Mouse (Mus musculus): Measurements from ENCODE around the gene Il16.

GRCm38 (mm10) chr7:83677296-83677695 lies 68.2 kb downstream of the Il16 start:
- TF ChIP-seq POLR2A (IDR thresholded peaks at IDR 0.05; ENCODE audit: insufficient read length, low read depth) = no peak
- TF ChIP-seq TCF12 (IDR thresholded peaks at IDR 0.05; ENCODE audit: insufficient read depth, poor library complexity, severe bottlenecking) = no peak
- TF ChIP-seq MAX (IDR thresholded peaks at IDR 0.05; ENCODE audit: low read depth) = no peak
- no peak for TF ChIP-seq E2F4 (IDR thresholded peaks at IDR 0.05; ENCODE audit: insufficient read depth)
- no peak for TF ChIP-seq POLR2AphosphoS2 (IDR thresholded peaks at IDR 0.05; ENCODE audit: insufficient read length, low read depth)
- no peak for TF ChIP-seq MYOG (IDR thresholded peaks at IDR 0.05; ENCODE audit: control insufficient read depth in 1 of 3, insufficient read depth in 1 of 3, insufficient read length in 2 of 3, low read depth in 2 of 3)
- TF ChIP-seq MYOD1 (IDR thresholded peaks at IDR 0.05; ENCODE audit: control insufficient read depth in 1 of 3, insufficient read length in 2 of 3, low read depth in 2 of 3) = no peak
- TF ChIP-seq REST (IDR thresholded peaks at IDR 0.05; ENCODE audit: insufficient read depth, insufficient read length) = no peak

Data from myocyte (in vitro differentiated cells).